In the genomic region with DNA sequence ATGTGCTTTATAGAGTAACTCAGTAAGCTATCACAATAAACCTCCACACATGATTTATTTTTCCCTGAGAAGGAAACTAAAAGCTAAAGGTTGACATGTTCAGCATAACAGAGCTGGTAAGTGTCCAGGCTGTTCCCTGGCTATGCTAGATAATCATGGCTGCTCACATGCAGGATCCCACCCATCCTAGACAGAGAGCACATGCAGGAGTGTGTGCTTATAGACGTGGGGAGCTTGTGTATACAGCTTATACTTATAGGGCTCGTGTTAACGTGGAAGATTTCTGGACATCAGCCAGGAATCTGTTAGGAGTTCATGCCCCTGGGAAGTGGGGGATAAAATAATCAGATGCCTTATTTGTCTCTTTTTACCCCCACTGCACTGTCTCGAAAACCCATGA, we compare ENCODE assay signal across 38 mouse cellular contexts. TPM values are rescaled to one million over a fixed set of nuclear protein-coding genes. Genes with fewer than 3 reads are reported as not detected.
"Had no signal": no experiment of that assay in that cellular context is flagged by ENCODE, and none has a peak within 500 bp of the region (broad histone marks: within the 10 kb centered on the region; RNA-seq: fewer than 3 reads in every experiment).

No protein-coding gene starts in this region.

- H3K4me3 ChIP-seq: heart, adult 2 months; heart, embryonic 10.5 days; heart, embryonic 12.5 days; heart, embryonic 13.5 days; heart, embryonic 15.5 days; hindbrain, embryonic 10.5 days; hindbrain, embryonic 12.5 days; hindbrain, embryonic 13.5 days; hindbrain, embryonic 15.5 days; kidney, embryonic 15.5 days; layer of hippocampus, adult 2 months had no signal

- H3K9me3 ChIP-seq: heart, embryonic 10.5 days; heart, embryonic 12.5 days; heart, embryonic 13.5 days; heart, embryonic 15.5 days; hindbrain, embryonic 10.5 days; hindbrain, embryonic 12.5 days; hindbrain, embryonic 13.5 days; hindbrain, embryonic 15.5 days; kidney, embryonic 15.5 days had no signal

- H3K4me2 ChIP-seq: heart, embryonic 11.5 days; heart, embryonic 12.5 days; heart, embryonic 13.5 days; heart, embryonic 15.5 days; hindbrain, embryonic 12.5 days; hindbrain, embryonic 13.5 days; hindbrain, embryonic 14.5 days; hindbrain, embryonic 15.5 days; kidney, embryonic 15.5 days had no signal

- H3K36me3 ChIP-seq: heart, embryonic 10.5 days; heart, embryonic 12.5 days; heart, embryonic 13.5 days; heart, embryonic 15.5 days; hindbrain, embryonic 10.5 days; hindbrain, embryonic 12.5 days; hindbrain, embryonic 13.5 days; hindbrain, embryonic 15.5 days; kidney, embryonic 15.5 days had no signal

- H3K4me1 ChIP-seq: heart, embryonic 10.5 days; heart, embryonic 12.5 days; heart, embryonic 13.5 days; heart, embryonic 15.5 days; hindbrain, embryonic 10.5 days; hindbrain, embryonic 12.5 days; hindbrain, embryonic 13.5 days; hindbrain, embryonic 15.5 days; kidney, embryonic 15.5 days had no signal

- H3K9ac ChIP-seq: heart, embryonic 12.5 days; heart, embryonic 13.5 days; heart, embryonic 15.5 days; hindbrain, embryonic 12.5 days; hindbrain, embryonic 13.5 days; hindbrain, embryonic 14.5 days; hindbrain, embryonic 15.5 days; kidney, embryonic 15.5 days had no signal

- H3K27ac ChIP-seq: heart, adult 2 months; heart, embryonic 10.5 days; heart, embryonic 13.5 days; heart, embryonic 15.5 days; hindbrain, embryonic 10.5 days; hindbrain, embryonic 12.5 days; hindbrain, embryonic 13.5 days; hindbrain, embryonic 14.5 days; hindbrain, embryonic 15.5 days; hindbrain, postnatal 0 days; kidney, embryonic 15.5 days; kidney, postnatal 0 days; layer of hippocampus, adult 2 months had no signal

- DNase-seq: heart, adult 2 months; heart, postnatal 10 days; heart, postnatal 14 days; heart, postnatal 36 days; heart, postnatal 4 days; kidney, adult 11 months; kidney, adult 18-20 months; kidney, adult 2 months; kidney, adult 8-10 months; kidney, adult 9 months; kidney, postnatal 10 days; kidney, postnatal 14 days; kidney, postnatal 25 days; kidney, postnatal 36 days; kidney, postnatal 4 days; layer of hippocampus, adult 9-11 months; layer of hippocampus, postnatal 36 days had no signal

- ATAC-seq: hindbrain, embryonic 16.5 days; hindbrain, postnatal 0 days; inflammation-experienced regulatory T-cells, adult 6 months; intestine, postnatal 0 days had no signal

RNA-seq across cellular contexts. Expression of gene Irx6, which starts 9.9 kb away (rescaled TPM):
- total RNA-seq: heart, adult 2 months; heart, adult 8-10 months; heart, postnatal 10 days; heart, postnatal 14 days; heart, postnatal 36 days; heart, postnatal 4 days; hematopoietic stem cell, adult 5-6 weeks had no signal
- polyA plus RNA-seq: inflammation-experienced regulatory T-cells, adult 6 months; intestine, embryonic 14.5 days; kidney, adult 2 months; kidney, embryonic 14.5 days had no signal
